Mouse (Mus musculus) ES-Bruce4 (cell line): ENCODE measurements around the gene Gm17509. TPM values are rescaled to one million over a fixed set of nuclear protein-coding genes. Genes with fewer than 3 reads are reported as not detected.
A peak's percentile ranks its signal among the peaks of the same experiment; 100 is the strongest.

Experiments
- H3K27ac ChIP-seq: 2 replicates; pipeline ENCODE4 v1.5.1; 2012; ENCODE audit warnings: low read length, inconsistent platforms; ENCODE audit not compliant: insufficient read depth
- H3K27me3 ChIP-seq: 2 replicates; pipeline ENCODE4 v1.6.1; 2012; ENCODE audit warnings: mild to moderate bottlenecking, low read length, inconsistent platforms; ENCODE audit not compliant: control insufficient read depth, poor library complexity, insufficient read depth, severe bottlenecking
- H3K36me3 ChIP-seq: 2 replicates; pipeline ENCODE4 v1.6.1; 2012; ENCODE audit warnings: inconsistent platforms, mild to moderate bottlenecking, low read length, moderate library complexity; ENCODE audit not compliant: control insufficient read depth, poor library complexity, insufficient read depth, severe bottlenecking
- H3K4me1 ChIP-seq: one replicate; pipeline ENCODE4 v1.8.1; 2011; ENCODE audit warnings: low read length; ENCODE audit not compliant: control insufficient read depth, insufficient read depth
- H3K4me3 ChIP-seq: 2 replicates; pipeline ENCODE4 v1.5.1; 2011; ENCODE audit warnings: low read depth, mild to moderate bottlenecking, low read length
- H3K9ac ChIP-seq: 2 replicates; pipeline ENCODE4 v1.6.1; 2012; ENCODE audit warnings: low read depth, mild to moderate bottlenecking, inconsistent platforms; ENCODE audit not compliant: poor library complexity, severe bottlenecking
- H3K9me3 ChIP-seq: replicated peaks from 2 replicates; pipeline ENCODE4 v1.6.1; 2012; ENCODE audit warnings: mild to moderate bottlenecking, low read length, inconsistent platforms; ENCODE audit not compliant: control insufficient read depth, poor library complexity, insufficient read depth, severe bottlenecking
- CTCF ChIP-seq: IDR thresholded peaks from one replicate; pipeline ENCODE4 v1.8.1; 2011; ENCODE audit warnings: low read depth, low read length
- EP300 ChIP-seq: IDR thresholded peaks from 2 replicates; pipeline ENCODE4 v1.6.1; 2011; ENCODE audit warnings: low read depth, low read length; ENCODE audit not compliant: insufficient read depth
- POLR2A ChIP-seq: IDR thresholded peaks from one replicate; pipeline ENCODE4 v1.8.1; 2011; ENCODE audit warnings: low read length; ENCODE audit not compliant: insufficient read depth
- polyA plus RNA-seq: library from polyadenylated mRNA; stranded (reverse); fragments of >200 nt; gene quantifications from 2 replicates; pipeline ENCODE4 v1.2.4, GENCODE M21; 2011; ENCODE audit warnings: low read depth; ENCODE audit not compliant: missing spikeins, insufficient read depth, insufficient read length

The Gm17509 gene
- polyA plus RNA-seq, 1 experiment = 0.58 TPM

GRCm38 (mm10) chr13:117202755-117203471 lies 18.0 kb downstream of the Gm17509 start:
- no peak overlapping the region for H3K9ac ChIP-seq
- TF ChIP-seq POLR2A = no peak
- peak; percentile 42 for TF ChIP-seq CTCF

GRCm38 (mm10) chr13:117198402-117199083 lies 22.3 kb downstream of the Gm17509 start:
- no peak overlapping the region for H3K27ac ChIP-seq
- no peak overlapping the region for H3K9ac ChIP-seq
- H3K4me1 ChIP-seq = peaks cover 2% of the 10 kb centered on the region
- no peak for TF ChIP-seq POLR2A
- TF ChIP-seq EP300 = no peak
- peak; percentile 21 for TF ChIP-seq CTCF
- H3K4me3 ChIP-seq = no peak overlapping the region
- no peaks in the 10 kb centered on the region for H3K27me3 ChIP-seq
- H3K36me3 ChIP-seq = no peaks in the 10 kb centered on the region
- no peaks in the 10 kb centered on the region for H3K9me3 ChIP-seq

More at GRCm38 (mm10) chr13:117202755-117203471, 18.0 kb downstream of the Gm17509 start:
- H3K9me3 ChIP-seq = no peaks in the 10 kb centered on the region
- no peak overlapping the region for H3K27ac ChIP-seq
- H3K4me1 ChIP-seq = peaks cover 2% of the 10 kb centered on the region
- no peaks in the 10 kb centered on the region for H3K36me3 ChIP-seq
- H3K27me3 ChIP-seq = no peaks in the 10 kb centered on the region
- H3K4me3 ChIP-seq = no peak overlapping the region

- H3K9me3 ChIP-seq = no peaks in the 10 kb centered on the region
- no peaks in the 10 kb centered on the region for H3K4me1 ChIP-seq
- H3K4me3 ChIP-seq = no peak overlapping the region
- H3K9ac ChIP-seq = no peak overlapping the region
- H3K27me3 ChIP-seq = no peaks in the 10 kb centered on the region
- no peak overlapping the region for H3K27ac ChIP-seq
- no peak for TF ChIP-seq EP300
- no peak for TF ChIP-seq CTCF
- H3K36me3 ChIP-seq = no peaks in the 10 kb centered on the region
Measured at GRCm38 (mm10) chr13:117197666-117198065, 23.2 kb downstream of the Gm17509 start.

- Histone ChIP-seq H3K27ac (no peak overlapping the region), H3K27me3 (no peaks in the 10 kb centered on the region), H3K36me3 (no peaks in the 10 kb centered on the region), H3K9me3 (no peaks in the 10 kb centered on the region), H3K4me1 (no peaks in the 10 kb centered on the region), H3K4me3 (no peak overlapping the region), H3K9ac (no peak overlapping the region)
- TF ChIP-seq CTCF = no peak
- TF ChIP-seq EP300 = no peak
- TF ChIP-seq POLR2A = no peak
Measured at GRCm38 (mm10) chr13:117195569-117196495, 25.0 kb downstream of the Gm17509 start.

GRCm38 (mm10) chr13:117193422-117193983 lies 27.4 kb downstream of the Gm17509 start:
- Histone ChIP-seq H3K4me1 (no peaks in the 10 kb centered on the region), H3K9me3 (no peaks in the 10 kb centered on the region), H3K36me3 (no peaks in the 10 kb centered on the region), H3K9ac (no peak overlapping the region), H3K4me3 (no peak overlapping the region), H3K27me3 (no peaks in the 10 kb centered on the region), H3K27ac (no peak overlapping the region)
- TF ChIP-seq POLR2A (no peak), CTCF (no peak), EP300 (no peak)
